Comparison of ENCODE assay signal across 12 mouse cellular contexts in the genomic region with DNA sequence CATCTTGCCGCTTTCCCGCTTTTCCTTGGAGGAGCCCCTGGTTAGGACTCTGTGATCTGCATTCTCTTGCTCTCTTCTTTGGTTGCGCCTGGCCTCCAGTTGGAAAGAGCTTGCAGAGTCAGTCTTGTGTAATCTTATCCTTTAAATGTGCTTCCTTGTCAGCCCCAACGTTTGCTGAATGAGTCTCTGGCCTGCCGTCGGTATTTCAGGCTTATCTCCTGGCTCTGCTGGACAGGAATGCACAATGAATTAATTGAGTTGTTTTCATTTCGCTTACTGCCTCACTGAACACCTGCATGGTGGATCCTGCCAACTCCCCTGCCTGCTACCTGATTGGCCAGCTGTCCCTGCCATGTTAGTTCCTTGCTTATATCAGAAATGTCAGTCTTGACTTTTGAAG. TPM values are rescaled to one million over a fixed set of nuclear protein-coding genes. Genes with fewer than 3 reads are reported as not detected.
DNase-seq lines count a peak whose midpoint lies in the region; ATAC-seq and TF ChIP-seq lines count a peak whose summit lies in the region.
"Had no signal": no experiment of that assay in that cellular context is flagged by ENCODE, and none has a peak within 500 bp of the region (broad histone marks: within the 10 kb centered on the region; RNA-seq: fewer than 3 reads in every experiment).

No protein-coding gene starts in this region.

- TF ChIP-seq CTCF in lung, adult 2 months (IDR thresholded peaks at IDR 0.05; ENCODE audit: insufficient read depth, low read length), result no peak

- WGBS in heart, embryonic 10.5 days, result 30% methylated on average over 7 of the region's 7 CpGs
- 25% methylated on average over 7 of the region's 7 CpGs for WGBS in heart, embryonic 11.5 days (ENCODE audit: insufficient replicate concordance)
- WGBS in lung, embryonic 15.5 days, result 36% methylated on average over 7 of the region's 7 CpGs
- 53% methylated on average over 7 of the region's 7 CpGs for WGBS in lung, adult 2 months
- 31% methylated on average over 7 of the region's 7 CpGs for whole genome bisulfite sequencing in kidney, embryonic 16.5 days
- WGBS in stomach, embryonic 16.5 days, result 36% methylated on average over 7 of the region's 7 CpGs

- no peaks in the 10 kb centered on the region for H3K36me3 ChIP-seq in heart, embryonic 10.5 days
- H3K36me3 ChIP-seq in heart, embryonic 11.5 days (ENCODE audit: control insufficient read depth, insufficient read depth, low read length), result no peaks in the 10 kb centered on the region
- H3K36me3 ChIP-seq in lung, embryonic 15.5 days, result no peaks in the 10 kb centered on the region
- H3K36me3 ChIP-seq in kidney, embryonic 16.5 days (ENCODE audit: insufficient read depth, low read length), result no peaks in the 10 kb centered on the region
- H3K36me3 ChIP-seq in stomach, embryonic 16.5 days (ENCODE audit: control insufficient read depth, insufficient read depth, low read length), result no peaks in the 10 kb centered on the region
- H3K36me3 ChIP-seq: liver, embryonic 15.5 days had no signal

- no peak overlapping the region for H3K4me2 ChIP-seq in heart, embryonic 11.5 days
- no peak overlapping the region for H3K4me2 ChIP-seq in lung, embryonic 15.5 days
- H3K4me2 ChIP-seq in kidney, embryonic 16.5 days (replicated peaks; ENCODE audit: low read depth, low read length), result no peak overlapping the region
- no peak overlapping the region for H3K4me2 ChIP-seq in stomach, embryonic 16.5 days (ENCODE audit: low read depth, low read length)
- H3K4me2 ChIP-seq: liver, embryonic 15.5 days had no signal

- H3K9ac ChIP-seq in heart, embryonic 11.5 days (ENCODE audit: low read depth, low read length), result no peak overlapping the region
- H3K9ac ChIP-seq in lung, embryonic 15.5 days, result no peak overlapping the region
- no peak overlapping the region for H3K9ac ChIP-seq in kidney, embryonic 16.5 days (replicated peaks; ENCODE audit: low read length)
- no peak overlapping the region for H3K9ac ChIP-seq in stomach, embryonic 16.5 days (ENCODE audit: low read length)
- H3K9ac ChIP-seq: liver, embryonic 15.5 days had no signal

- H3K9me3 ChIP-seq in heart, embryonic 10.5 days, result no peaks in the 10 kb centered on the region
- no peaks in the 10 kb centered on the region for H3K9me3 ChIP-seq in heart, embryonic 11.5 days (replicated peaks; ENCODE audit: control insufficient read depth, low read length)
- H3K9me3 ChIP-seq in lung, embryonic 15.5 days, result no peaks in the 10 kb centered on the region
- H3K9me3 ChIP-seq in kidney, embryonic 16.5 days (ENCODE audit: low read length), result no peaks in the 10 kb centered on the region
- no peaks in the 10 kb centered on the region for H3K9me3 ChIP-seq in stomach, embryonic 16.5 days (replicated peaks; ENCODE audit: control insufficient read depth, low read length)
- H3K9me3 ChIP-seq: forebrain, embryonic 10.5 days; liver, embryonic 15.5 days had no signal

- H3K4me1 ChIP-seq in heart, embryonic 10.5 days, result peaks cover 65% of the 10 kb centered on the region
- peaks cover 50% of the 10 kb centered on the region for H3K4me1 ChIP-seq in heart, embryonic 11.5 days (ENCODE audit: control insufficient read depth, insufficient read depth, low read length)
- peaks cover 13% of the 10 kb centered on the region for H3K4me1 ChIP-seq in lung, embryonic 15.5 days
- H3K4me1 ChIP-seq in lung, adult 2 months (ENCODE audit: control insufficient read depth, insufficient read depth, low read length), result peaks cover 27% of the 10 kb centered on the region
- H3K4me1 ChIP-seq in kidney, embryonic 16.5 days (ENCODE audit: insufficient read depth, low read length), result peaks cover 61% of the 10 kb centered on the region
- peaks cover 19% of the 10 kb centered on the region for H3K4me1 ChIP-seq in stomach, embryonic 16.5 days (ENCODE audit: control insufficient read depth, insufficient read depth, low read length)

- no peaks in the 10 kb centered on the region for H3K27me3 ChIP-seq in heart, embryonic 10.5 days (ENCODE audit: insufficient read depth, poor library complexity, severe bottlenecking)
- H3K27me3 ChIP-seq in heart, embryonic 11.5 days (ENCODE audit: control insufficient read depth, insufficient read depth, low read length), result no peaks in the 10 kb centered on the region
- H3K27me3 ChIP-seq in lung, embryonic 15.5 days, result no peaks in the 10 kb centered on the region
- no peaks in the 10 kb centered on the region for H3K27me3 ChIP-seq in kidney, embryonic 16.5 days (ENCODE audit: insufficient read depth, low read length)
- H3K27me3 ChIP-seq in stomach, embryonic 16.5 days (ENCODE audit: control insufficient read depth, insufficient read depth, low read length), result no peaks in the 10 kb centered on the region
- H3K27me3 ChIP-seq: liver, embryonic 15.5 days had no signal

- peak; percentile 77 for DNase-seq in heart, embryonic 10.5 days (ENCODE audit: low spot score)
- DNase-seq in lung, adult 2 months, result no peak
- DNase-seq in right cerebral cortex, adult 18-20 months, result no peak
- DNase-seq in urinary bladder, postnatal 4 days (ENCODE audit: low spot score in 2 of 2), result no peak
- DNase-seq: adrenal gland, postnatal 25 days had no signal

- peak overlapping the region; percentile 26 for H3K27ac ChIP-seq in heart, embryonic 10.5 days
- H3K27ac ChIP-seq in heart, embryonic 11.5 days (ENCODE audit: low read depth, low read length), result no peak overlapping the region
- H3K27ac ChIP-seq in lung, embryonic 15.5 days, result 0 out of 2 replicates have a peak overlapping the region, but pooled peaks have one; percentile 6
- peak overlapping the region; percentile 76 for H3K27ac ChIP-seq in kidney, embryonic 16.5 days (ENCODE audit: low read length)
- H3K27ac ChIP-seq in stomach, embryonic 16.5 days (ENCODE audit: low read length), result peak overlapping the region; percentile 62; the same call in 1 of the 2 replicates
- H3K27ac ChIP-seq: forebrain, embryonic 10.5 days; liver, embryonic 15.5 days had no signal

- no peak for TF ChIP-seq POLR2A in lung, adult 2 months (IDR thresholded peaks at IDR 0.05; ENCODE audit: borderline replicate concordance, extremely low read depth, low read depth, low read length)

- no peak overlapping the region for H3K4me3 ChIP-seq in heart, embryonic 10.5 days
- no peak overlapping the region for H3K4me3 ChIP-seq in heart, embryonic 11.5 days (ENCODE audit: low read depth, low read length)
- no peak overlapping the region for H3K4me3 ChIP-seq in lung, embryonic 15.5 days
- no peak overlapping the region for H3K4me3 ChIP-seq in lung, adult 2 months (replicated peaks; ENCODE audit: extremely low read depth, low read depth, low read length)
- no peak overlapping the region for H3K4me3 ChIP-seq in kidney, embryonic 16.5 days (ENCODE audit: low read length)
- H3K4me3 ChIP-seq in stomach, embryonic 16.5 days (replicated peaks; ENCODE audit: low read length), result no peak overlapping the region
- H3K4me3 ChIP-seq: forebrain, embryonic 10.5 days; liver, embryonic 15.5 days had no signal

- ATAC-seq in heart, embryonic 11.5 days (replicated peaks; ENCODE audit: insufficient number of reproducible peaks, low FRiP score, low TSS enrichment), result no peak
- no peak for ATAC-seq in lung, embryonic 15.5 days (ENCODE audit: borderline replicate concordance, extremely low read depth, low FRiP score, low TSS enrichment)
- ATAC-seq in kidney, embryonic 16.5 days (ENCODE audit: low FRiP score, low TSS enrichment), result peak; percentile 80
- peak; percentile 61; the same call in 1 of the 2 replicates for ATAC-seq in stomach, embryonic 16.5 days (ENCODE audit: insufficient read depth, low FRiP score)
- ATAC-seq: inflammation-experienced regulatory T-cells, adult 6 months had no signal

RNA-seq across cellular contexts. Expression of gene Smco4, which starts 19.7 kb away (rescaled TPM):
- 2.0 and 2.9 TPM in 2 replicates for polyA plus RNA-seq in heart, embryonic 10.5 days (2016; fragmentation: Nextera tagmentation; extraction: Ambion mirVana)
- 2.2 and 3.4 TPM in 2 replicates for polyA plus RNA-seq in heart, embryonic 11.5 days (2014; fragmentation: Nextera tagmentation; extraction: Ambion mirVana)
- 2.7 and 3.9 TPM in 2 replicates for polyA plus RNA-seq in lung, embryonic 15.5 days (2015; fragmentation: Nextera tagmentation; extraction: Ambion mirVana)
- 22.0 and 27.1 TPM in 2 replicates for polyA plus RNA-seq in lung, adult 2 months (2012; rRNA removed)
- 3.7 and 4.4 TPM in 2 replicates for polyA plus RNA-seq in kidney, embryonic 16.5 days (2015; fragmentation: Nextera tagmentation; extraction: Ambion mirVana)
- 2.8 and 3.9 TPM in 2 replicates for polyA plus RNA-seq in stomach, embryonic 16.5 days (2015; fragmentation: Nextera tagmentation; extraction: Ambion mirVana)

Comparison
In these comparisons a context has a peak if more than half of its experiments do, and no peak if none do; other contexts are left out.
1. ATAC-seq: peak in kidney, embryonic 16.5 days (single experiment) and stomach, embryonic 16.5 days (single experiment); none in heart, embryonic 11.5 days (single experiment) and lung, embryonic 15.5 days (single experiment).